Mouse (Mus musculus) spleen, postnatal 14 days (tissue): ENCODE results near the gene Lif.

Source experiments
- DNase-seq, 2 experiments: peaks; one replicate each; pipeline ENCODE4 v3.0.0; 2021 to 2022; ENCODE audit warnings: low spot score in 2 of 2

Gene Lif

GRCm38 (mm10) chr11:4231435-4231834 lies 25.9 kb upstream of the Lif start:
- no peak for DNase-seq

- DNase-seq = no peak
Observed at GRCm38 (mm10) chr11:4232644-4233043, 24.7 kb upstream of the Lif start.

- no peak for DNase-seq
Observed at GRCm38 (mm10) chr11:4235052-4235655, 22.2 kb upstream of the Lif start.

- DNase-seq = peak; percentile 50 to 53
Observed at GRCm38 (mm10) chr11:4235665-4236545, 21.5 kb upstream of the Lif start, which contains the start of gene Osm. Gene Osm, plus strand, starts transcription at chr11:4236420.

- DNase-seq = no peak
Observed at GRCm38 (mm10) chr11:4236546-4237067, 20.8 kb upstream of the Lif start.

- peak; percentile 31 to 46 for DNase-seq
Observed at GRCm38 (mm10) chr11:4237389-4237912, 19.9 kb upstream of the Lif start.

GRCm38 (mm10) chr11:4238167-4238566 lies 19.2 kb upstream of the Lif start:
- no peak for DNase-seq

- no peak for DNase-seq
Observed at GRCm38 (mm10) chr11:4239691-4240090, 17.7 kb upstream of the Lif start.

- DNase-seq = no peak
Observed at GRCm38 (mm10) chr11:4240151-4240550, 17.2 kb upstream of the Lif start.

- no peak for DNase-seq
Observed at GRCm38 (mm10) chr11:4241180-4241579, 16.2 kb upstream of the Lif start.

- DNase-seq = no peak
Observed at GRCm38 (mm10) chr11:4246126-4246525, 11.2 kb upstream of the Lif start.

GRCm38 (mm10) chr11:4246623-4247022 lies 10.7 kb upstream of the Lif start:
- DNase-seq = no peak

- no peak for DNase-seq
Observed at GRCm38 (mm10) chr11:4247201-4247959, 10.0 kb upstream of the Lif start.

- no peak for DNase-seq
Observed at GRCm38 (mm10) chr11:4249151-4249550, 8.2 kb upstream of the Lif start.

GRCm38 (mm10) chr11:4250290-4250689 lies 7.1 kb upstream of the Lif start:
- DNase-seq = no peak

- no peak for DNase-seq
Observed at GRCm38 (mm10) chr11:4251376-4251775, 6.0 kb upstream of the Lif start.

- DNase-seq = no peak
Observed at GRCm38 (mm10) chr11:4252886-4253285, 4.5 kb upstream of the Lif start.

- DNase-seq = no peak
Observed at GRCm38 (mm10) chr11:4257756-4258155, 399 bp downstream of the Lif start.

GRCm38 (mm10) chr11:4258657-4259082 lies 1.3 kb downstream of the Lif start:
- DNase-seq = peak; percentile 70 to 81

- no peak for DNase-seq
Observed at GRCm38 (mm10) chr11:4260463-4261187, 3.3 kb downstream of the Lif start.

- peak; percentile 31 to 62 for DNase-seq
Observed at GRCm38 (mm10) chr11:4261188-4261494, 3.8 kb downstream of the Lif start.
